Mouse (Mus musculus) forebrain, embryonic 10.5 days (tissue): ENCODE data around the gene Dab2ip. TPM values are rescaled to one million over a fixed set of nuclear protein-coding genes. Genes with fewer than 3 reads are reported as not detected.
A peak's percentile ranks its signal among the peaks of the same experiment; 100 is the strongest.

Source experiments
- DNase-seq: peaks from one replicate; pipeline ENCODE4 v3.0.0-alpha.2; 2017; ENCODE audit warnings: low spot score; ENCODE audit errors: extremely low spot score
- H3K27ac ChIP-seq: fragments of 300-500 bp; sonication (generic); 2 replicates; pipeline ENCODE4 v1.5.1; 2016; ENCODE audit warnings: mild to moderate bottlenecking
- H3K27me3 ChIP-seq: fragments of 300-500 bp; sonication (generic); 2 replicates; pipeline ENCODE4 v1.6.1; 2016; ENCODE audit warnings: mild to moderate bottlenecking; ENCODE audit not compliant: poor library complexity, severe bottlenecking
- H3K36me3 ChIP-seq: fragments of 300-500 bp; sonication (generic); replicated peaks from 2 replicates; pipeline ENCODE4 v1.6.1; 2016; ENCODE audit warnings: mild to moderate bottlenecking, moderate library complexity
- H3K4me1 ChIP-seq: fragments of 300-500 bp; sonication (generic); 2 replicates; pipeline ENCODE4 v1.6.1; 2016
- H3K4me3 ChIP-seq: fragments of 300-500 bp; sonication (generic); 2 replicates; pipeline ENCODE4 v1.5.1; 2016; ENCODE audit warnings: mild to moderate bottlenecking, moderate library complexity
- H3K9me3 ChIP-seq: fragments of 300-500 bp; sonication (generic); 2 replicates; pipeline ENCODE4 v1.6.1; 2016; ENCODE audit warnings: mild to moderate bottlenecking, moderate library complexity
- WGBS: fragments of 180-500 bp; shearing (Covaris S2); methylation state at CpG from one replicate; pipeline ENCODE4 v1.1.7; 2016; 5-methylcytosine and 5-hydroxymethylcytosine counted together
- polyA plus RNA-seq: library from polyadenylated mRNA; unstranded; fragments of >200 nt; fragmentation: Nextera tagmentation; extraction: Ambion mirVana; gene quantifications from 2 replicates; pipeline ENCODE4 v1.2.1, GENCODE M21; 2016

Dab2ip gene
- polyA plus RNA-seq, 1 experiment from 2014 or later: 22.0 TPM

DNA sequence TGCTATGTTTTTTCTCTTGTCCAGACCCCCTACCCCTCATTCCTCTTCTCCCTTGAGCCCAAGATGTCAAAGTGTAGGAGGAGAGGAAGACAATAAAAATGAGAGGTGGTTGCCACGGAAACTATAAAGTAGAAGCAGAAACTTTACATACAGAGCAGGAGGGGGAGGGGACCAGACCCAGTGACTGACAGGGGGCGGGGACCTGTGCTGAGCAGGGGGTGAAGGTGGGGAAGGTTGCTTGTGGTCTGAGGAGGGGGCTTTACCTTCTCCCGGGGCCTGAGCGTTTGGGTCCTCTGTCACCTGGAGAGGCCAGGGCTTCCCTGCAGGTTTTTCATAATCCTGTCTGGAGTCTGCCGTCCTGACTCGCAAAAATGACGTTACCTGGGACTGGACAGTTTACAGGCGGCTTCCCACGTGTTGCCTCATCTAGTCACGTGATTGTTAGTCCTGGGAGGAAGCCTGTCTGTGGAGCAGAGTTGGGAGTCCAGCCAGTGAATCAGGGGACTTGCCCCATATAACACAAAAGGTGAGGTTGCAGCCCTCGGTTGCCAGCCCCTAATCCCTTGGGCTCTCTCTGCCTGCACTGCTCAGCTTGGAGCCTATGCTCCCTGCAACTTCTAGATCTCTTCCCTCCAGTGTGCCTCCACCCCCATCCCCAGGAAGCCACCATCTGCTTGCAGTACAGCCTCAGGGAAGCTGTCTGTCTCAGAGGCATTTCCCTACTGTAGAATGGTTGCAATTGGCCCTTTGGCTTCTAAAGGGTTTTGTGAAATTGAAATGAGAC, 52.3 kb downstream of the Dab2ip start:
- Histone ChIP-seq H3K4me3 (peak overlapping the region; percentile 35), H3K27ac (peak overlapping the region; percentile 69), H3K36me3 (no peaks in the 10 kb centered on the region), H3K27me3 (peaks cover 17% of the 10 kb centered on the region), H3K4me1 (peaks cover 84% of the 10 kb centered on the region), H3K9me3 (no peaks in the 10 kb centered on the region)
- no peak for DNase-seq
- whole genome bisulfite sequencing: 5% methylated on average over 11 of the region's 11 CpGs

DNA sequence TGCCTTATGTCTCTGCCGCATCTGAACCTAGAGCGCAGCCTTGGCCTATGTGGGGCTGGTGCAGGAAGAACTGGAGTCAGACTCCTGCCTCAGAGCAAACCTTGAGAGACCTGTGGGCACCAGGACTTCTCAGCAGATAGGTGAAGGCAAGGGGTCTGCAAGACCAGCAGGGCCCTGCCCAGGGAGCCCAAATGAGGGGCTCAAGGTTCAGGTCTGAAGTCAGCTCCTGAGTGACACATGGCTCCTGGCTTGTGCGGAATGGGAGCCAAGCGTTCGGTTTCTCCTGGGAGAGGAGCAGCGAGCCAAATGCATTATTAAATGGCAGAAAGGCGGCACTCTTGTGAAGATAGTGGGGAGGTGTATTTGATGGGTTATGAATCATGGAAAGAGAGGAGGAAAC, 52.9 kb downstream of the Dab2ip start:
- H3K4me3 ChIP-seq: no peak overlapping the region
- H3K27ac ChIP-seq: peak overlapping the region; percentile 69; the same call in 1 of the 2 replicates
- peaks cover 85% of the 10 kb centered on the region for H3K4me1 ChIP-seq

GRCm38 (mm10) chr2:35611645-35612044, 53.6 kb downstream of the Dab2ip start:
- H3K36me3 ChIP-seq: no peaks in the 10 kb centered on the region
- no peaks in the 10 kb centered on the region for H3K9me3 ChIP-seq
- H3K4me1 ChIP-seq: peaks cover 83% of the 10 kb centered on the region
- no peak overlapping the region for H3K4me3 ChIP-seq
- DNase-seq: no peak
- WGBS: 93% methylated on average over 4 of the region's 4 CpGs
- no peak overlapping the region for H3K27ac ChIP-seq
- H3K27me3 ChIP-seq: peaks cover 17% of the 10 kb centered on the region

More for the DNA sequence above, 52.9 kb downstream of the Dab2ip start:
- no peaks in the 10 kb centered on the region for H3K36me3 ChIP-seq
- peaks cover 17% of the 10 kb centered on the region for H3K27me3 ChIP-seq
- DNase-seq: no peak
- 89% methylated on average over 7 of the region's 7 CpGs for WGBS
- H3K9me3 ChIP-seq: no peaks in the 10 kb centered on the region

- peak overlapping the region; percentile 66; the same call in 1 of the 2 replicates for H3K27ac ChIP-seq
- peaks cover 17% of the 10 kb centered on the region for H3K27me3 ChIP-seq
- no peak overlapping the region for H3K4me3 ChIP-seq
- WGBS: 86% methylated on average over 7 of the region's 7 CpGs
- no peaks in the 10 kb centered on the region for H3K9me3 ChIP-seq
- peaks cover 78% of the 10 kb centered on the region for H3K4me1 ChIP-seq
- no peak for DNase-seq
- no peaks in the 10 kb centered on the region for H3K36me3 ChIP-seq
Observed at GRCm38 (mm10) chr2:35612297-35612696, 54.2 kb downstream of the Dab2ip start.

GRCm38 (mm10) chr2:35613946-35614353, 55.9 kb downstream of the Dab2ip start:
- H3K4me1 ChIP-seq: peaks cover 80% of the 10 kb centered on the region
- peak overlapping the region; percentile 66 for H3K27ac ChIP-seq
- no peak for DNase-seq
- 56% methylated on average over 3 of the region's 3 CpGs for WGBS
- H3K4me3 ChIP-seq: no peak overlapping the region
- H3K27me3 ChIP-seq: peaks cover 12% of the 10 kb centered on the region
- no peaks in the 10 kb centered on the region for H3K9me3 ChIP-seq
- no peaks in the 10 kb centered on the region for H3K36me3 ChIP-seq

DNA sequence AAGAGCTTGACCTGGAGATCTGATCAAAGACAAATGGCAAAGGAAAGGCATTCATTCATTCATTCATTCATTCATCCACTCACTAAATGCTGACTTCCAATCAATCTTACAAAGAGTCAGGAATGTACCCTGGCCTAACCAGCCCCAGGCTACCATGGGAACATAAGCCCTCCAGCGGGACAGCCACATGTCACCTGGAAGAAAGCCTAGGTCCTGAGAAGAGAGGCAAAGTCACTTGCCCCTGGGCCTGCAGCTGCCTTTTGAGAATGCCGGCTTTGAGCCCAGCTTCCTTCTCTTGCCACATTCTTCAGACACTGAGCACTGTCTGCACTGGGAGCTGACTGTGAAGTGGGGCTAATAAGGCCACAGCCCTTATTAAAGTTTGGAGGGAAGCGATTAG, 56.3 kb downstream of the Dab2ip start:
- Histone ChIP-seq H3K9me3 (no peaks in the 10 kb centered on the region), H3K27me3 (peaks cover 9% of the 10 kb centered on the region; the same call in 1 of the 2 replicates), H3K4me1 (peaks cover 80% of the 10 kb centered on the region), H3K27ac (peak overlapping the region; percentile 66), H3K36me3 (no peaks in the 10 kb centered on the region), H3K4me3 (no peak overlapping the region)
- DNase-seq: no peak
- WGBS: 48% methylated on average over 3 of the region's 3 CpGs

GRCm38 (mm10) chr2:35615366-35615765, 57.3 kb downstream of the Dab2ip start:
- 76% methylated on average over 4 of the region's 4 CpGs for whole genome bisulfite sequencing
- no peaks in the 10 kb centered on the region for H3K9me3 ChIP-seq
- no peaks in the 10 kb centered on the region for H3K36me3 ChIP-seq
- no peak for DNase-seq
- peak overlapping the region; percentile 26; the same call in 1 of the 2 replicates for H3K27ac ChIP-seq
- no peak overlapping the region for H3K4me3 ChIP-seq
- peaks cover 9% of the 10 kb centered on the region; the same call in 1 of the 2 replicates for H3K27me3 ChIP-seq
- H3K4me1 ChIP-seq: peaks cover 80% of the 10 kb centered on the region

GRCm38 (mm10) chr2:35615977-35616376, 57.9 kb downstream of the Dab2ip start:
- Histone ChIP-seq H3K4me3 (no peak overlapping the region), H3K27me3 (peaks cover 9% of the 10 kb centered on the region), H3K27ac (peak overlapping the region; percentile 26), H3K36me3 (no peaks in the 10 kb centered on the region), H3K9me3 (no peaks in the 10 kb centered on the region), H3K4me1 (peaks cover 80% of the 10 kb centered on the region)
- no peak for DNase-seq
- WGBS: 62% methylated on average over 2 of the region's 2 CpGs

DNA sequence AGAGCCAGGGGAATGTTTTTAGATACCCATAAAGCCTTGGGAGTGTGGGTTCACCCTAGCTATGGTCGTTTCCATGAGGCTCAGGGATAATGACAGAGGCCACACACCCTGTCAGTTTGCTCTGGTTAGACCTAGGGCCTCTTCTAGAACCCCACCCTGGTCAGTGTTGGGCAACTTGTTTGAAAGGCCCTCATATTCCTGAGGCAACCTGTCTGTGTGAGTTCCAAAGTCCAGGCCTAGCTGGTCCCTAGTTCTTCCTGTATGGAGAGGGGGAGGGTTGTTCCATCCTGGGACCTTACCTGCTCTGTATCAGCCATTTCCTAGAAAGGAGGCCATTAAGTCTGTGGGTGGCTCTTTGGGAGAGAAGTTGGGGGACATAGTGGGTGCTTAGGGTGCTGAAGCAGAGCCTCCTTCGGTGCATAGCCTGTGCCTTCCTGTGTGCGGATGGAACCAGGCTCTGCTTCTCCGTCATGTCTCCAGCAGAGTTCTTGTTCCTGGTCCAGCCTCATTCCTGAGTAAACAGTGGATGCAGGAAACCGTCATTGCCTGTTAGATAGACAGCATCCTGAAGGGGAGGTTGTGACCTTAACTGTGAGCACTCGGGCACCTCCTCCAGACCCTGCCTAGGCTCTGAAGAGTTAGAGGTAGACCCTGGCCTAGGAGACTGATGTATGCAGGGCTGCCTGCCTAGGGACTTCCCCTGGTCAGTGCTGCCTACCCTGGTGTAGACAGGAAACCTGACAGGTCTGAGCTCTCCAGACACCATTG, 59.0 kb downstream of the Dab2ip start:
- 77% methylated on average over 6 of the region's 6 CpGs for WGBS
- Histone ChIP-seq H3K36me3 (no peaks in the 10 kb centered on the region), H3K9me3 (no peaks in the 10 kb centered on the region), H3K27me3 (peaks cover 9% of the 10 kb centered on the region), H3K27ac (peak overlapping the region; percentile 44), H3K4me3 (no peak overlapping the region), H3K4me1 (peaks cover 82% of the 10 kb centered on the region)
- no peak for DNase-seq

- WGBS: 76% methylated on average over 7 of the region's 7 CpGs
- Histone ChIP-seq H3K4me3 (no peak overlapping the region), H3K9me3 (no peaks in the 10 kb centered on the region), H3K36me3 (no peaks in the 10 kb centered on the region), H3K4me1 (peaks cover 87% of the 10 kb centered on the region), H3K27ac (peak overlapping the region; percentile 94), H3K27me3 (no peaks in the 10 kb centered on the region; the same call in 1 of the 2 replicates)
- DNase-seq: no peak
Observed at GRCm38 (mm10) chr2:35618981-35619380, 60.9 kb downstream of the Dab2ip start.

DNA sequence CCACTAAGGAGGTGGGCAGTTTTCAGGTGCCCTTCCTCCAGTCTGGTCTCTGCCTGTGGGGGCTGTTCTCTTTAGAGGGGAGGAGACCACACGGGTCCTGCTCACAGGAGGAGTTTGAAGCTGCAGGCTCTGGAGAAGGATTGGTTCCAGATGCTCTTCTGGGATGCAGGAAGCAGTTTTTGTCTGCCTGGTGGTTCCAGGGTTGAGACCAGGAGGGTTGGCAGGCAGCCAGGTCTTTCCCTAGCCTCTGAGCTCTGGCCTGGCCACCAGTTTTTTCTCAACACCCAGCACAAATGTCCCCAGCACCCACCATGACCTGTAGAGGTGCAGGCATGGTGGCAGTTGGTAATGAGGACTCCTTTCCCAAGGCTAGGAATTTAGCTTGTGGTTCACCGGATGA, 61.5 kb downstream of the Dab2ip start:
- H3K9me3 ChIP-seq: no peaks in the 10 kb centered on the region
- no peaks in the 10 kb centered on the region for H3K36me3 ChIP-seq
- WGBS: 43% methylated on average over 2 of the region's 2 CpGs
- peak overlapping the region; percentile 94 for H3K27ac ChIP-seq
- H3K4me1 ChIP-seq: peaks cover 87% of the 10 kb centered on the region
- peak overlapping the region; percentile 44 for H3K4me3 ChIP-seq
- H3K27me3 ChIP-seq: no peaks in the 10 kb centered on the region; the same call in 1 of the 2 replicates
- DNase-seq: no peak

DNA sequence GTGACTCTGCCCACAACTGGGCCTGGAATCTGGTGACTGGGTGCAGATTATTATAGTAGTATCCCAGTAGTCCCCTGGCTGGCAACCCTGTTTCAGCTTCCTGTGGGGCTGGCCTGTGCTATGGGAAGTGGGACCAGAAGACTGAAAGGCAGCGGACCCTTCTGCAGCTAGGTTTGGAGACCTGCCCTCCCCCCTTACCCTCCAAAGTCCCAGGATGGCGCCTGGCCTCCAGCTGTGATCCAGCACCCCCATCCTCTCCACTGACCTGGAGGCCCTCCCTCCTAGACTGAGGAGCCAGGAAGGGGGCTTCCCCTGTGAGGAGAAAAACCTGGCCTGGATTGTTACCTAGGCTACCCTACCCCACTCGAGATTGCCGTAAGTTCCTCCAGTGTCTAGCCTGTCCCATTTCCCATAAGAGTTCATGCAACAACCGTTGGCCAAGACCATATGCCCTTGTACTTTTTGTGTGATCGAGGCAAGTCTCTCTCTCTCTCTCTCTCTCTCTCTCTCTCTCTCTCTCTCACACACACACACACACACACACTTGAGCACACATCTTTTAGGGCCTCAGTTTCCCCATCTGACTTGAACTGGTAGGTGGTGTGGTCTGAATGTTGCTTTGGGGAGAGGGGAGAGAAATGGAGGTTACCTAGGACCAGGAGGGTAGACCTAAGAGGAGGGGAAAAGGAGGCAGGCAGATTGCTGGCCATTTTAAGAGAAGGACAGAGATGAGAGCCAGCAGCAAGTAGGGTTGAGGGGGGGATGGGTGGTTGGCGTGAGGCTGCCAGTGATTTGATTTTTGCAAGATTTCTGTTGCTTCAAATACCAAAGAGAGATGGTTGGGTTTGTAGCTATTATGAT, 62.5 kb downstream of the Dab2ip start:
- H3K9me3 ChIP-seq: no peaks in the 10 kb centered on the region
- no peaks in the 10 kb centered on the region; the same call in 1 of the 2 replicates for H3K27me3 ChIP-seq
- H3K4me3 ChIP-seq: peak overlapping the region; percentile 44
- peak overlapping the region; percentile 94 for H3K27ac ChIP-seq
- peak; percentile 51 for DNase-seq
- WGBS: 21% methylated on average over 7 of the region's 7 CpGs
- H3K4me1 ChIP-seq: peaks cover 89% of the 10 kb centered on the region
- H3K36me3 ChIP-seq: peaks cover 5% of the 10 kb centered on the region; the same call in 1 of the 2 replicates
